Mouse (Mus musculus): ENCODE measurements around the gene Lhcgr. TPM values are rescaled to one million over a fixed set of nuclear protein-coding genes. Genes with fewer than 3 reads are reported as not detected.

The Lhcgr gene
- polyA plus RNA-seq, 1 experiment from 2014 or later = 0.61 TPM

GRCm38 (mm10) chr17:88749646-88750045, 42.1 kb downstream of the Lhcgr start:
- DNase-seq (peak; percentile 38), ATAC-seq (ENCODE audit: insufficient read depth) (no peak)
- Histone ChIP-seq H3K4me1 (ENCODE audit: insufficient read depth) (no peaks in the 10 kb centered on the region), H3K36me3 (ENCODE audit: insufficient read depth) (no peaks in the 10 kb centered on the region), H3K9ac (no peak overlapping the region), H3K9me3 (ENCODE audit: low read depth, low read length) (no peaks in the 10 kb centered on the region), H3K4me3 (ENCODE audit: low read depth, low read length) (no peak overlapping the region), H3K4me2 (peak overlapping the region; percentile 31), H3K27me3 (ENCODE audit: insufficient read depth, low read length) (no peaks in the 10 kb centered on the region), H3K27ac (ENCODE audit: low read depth) (no peak overlapping the region)
- no peak for TF ChIP-seq CTCF (IDR thresholded peaks at IDR 0.05; ENCODE audit: low read depth)
- WGBS = 30% methylated on average over 8 of the region's 8 CpGs

- Histone ChIP-seq H3K4me3 (ENCODE audit: low read depth, low read length) (no peak overlapping the region), H3K36me3 (ENCODE audit: insufficient read depth) (no peaks in the 10 kb centered on the region), H3K27ac (ENCODE audit: low read depth) (no peak overlapping the region), H3K27me3 (ENCODE audit: insufficient read depth, low read length) (no peaks in the 10 kb centered on the region), H3K4me2 (no peak overlapping the region), H3K4me1 (ENCODE audit: insufficient read depth) (no peaks in the 10 kb centered on the region), H3K9me3 (ENCODE audit: low read depth, low read length) (no peaks in the 10 kb centered on the region), H3K9ac (no peak overlapping the region)
- ATAC-seq (ENCODE audit: insufficient read depth) = no peak; the same call in 1 of the 2 replicates
- DNase-seq = no peak
- no peak for TF ChIP-seq CTCF (IDR thresholded peaks at IDR 0.05; ENCODE audit: low read depth)
- WGBS = 56% methylated on average over 8 of the region's 8 CpGs
Measured at GRCm38 (mm10) chr17:88706231-88706649, 85.5 kb downstream of the Lhcgr start.

GRCm38 (mm10) chr17:88703112-88703511, 88.7 kb downstream of the Lhcgr start:
- H3K4me2 ChIP-seq = no peak overlapping the region
- no peaks in the 10 kb centered on the region for H3K27me3 ChIP-seq (ENCODE audit: insufficient read depth, low read length)
- peak overlapping the region; percentile 58; the same call in 1 of the 2 replicates for H3K27ac ChIP-seq (ENCODE audit: low read depth)
- 25% methylated on average over 4 of the region's 4 CpGs for WGBS
- ATAC-seq (ENCODE audit: insufficient read depth) (peak; percentile 12; the same call in 1 of the 2 replicates), DNase-seq (no peak)
- no peak for TF ChIP-seq CTCF (IDR thresholded peaks at IDR 0.05; ENCODE audit: low read depth)
- H3K9ac ChIP-seq = no peak overlapping the region
- H3K4me3 ChIP-seq (ENCODE audit: low read depth, low read length) = no peak overlapping the region
- H3K36me3 ChIP-seq (ENCODE audit: insufficient read depth) = no peaks in the 10 kb centered on the region
- H3K9me3 ChIP-seq (ENCODE audit: low read depth, low read length) = no peaks in the 10 kb centered on the region
- no peaks in the 10 kb centered on the region for H3K4me1 ChIP-seq (ENCODE audit: insufficient read depth)

- Histone ChIP-seq H3K9ac (no peak overlapping the region), H3K36me3 (ENCODE audit: insufficient read depth) (no peaks in the 10 kb centered on the region), H3K9me3 (ENCODE audit: low read depth, low read length) (no peaks in the 10 kb centered on the region), H3K27ac (ENCODE audit: low read depth) (no peak overlapping the region; the same call in 1 of the 2 replicates), H3K4me3 (ENCODE audit: low read depth, low read length) (no peak overlapping the region), H3K27me3 (ENCODE audit: insufficient read depth, low read length) (no peaks in the 10 kb centered on the region), H3K4me2 (peak overlapping the region; percentile 43), H3K4me1 (ENCODE audit: insufficient read depth) (no peaks in the 10 kb centered on the region)
- peak; percentile 90 for DNase-seq
- peak; percentile 78 for ATAC-seq (ENCODE audit: insufficient read depth)
- 9% methylated on average over 6 of the region's 6 CpGs for WGBS
- no peak for TF ChIP-seq CTCF (IDR thresholded peaks at IDR 0.05; ENCODE audit: low read depth)
Measured at GRCm38 (mm10) chr17:88702345-88702744, 89.4 kb downstream of the Lhcgr start.

GRCm38 (mm10) chr17:88700901-88701300, 90.9 kb downstream of the Lhcgr start:
- no peak overlapping the region for H3K27ac ChIP-seq (ENCODE audit: low read depth)
- no peaks in the 10 kb centered on the region for H3K36me3 ChIP-seq (ENCODE audit: insufficient read depth)
- no peaks in the 10 kb centered on the region for H3K27me3 ChIP-seq (ENCODE audit: insufficient read depth, low read length)
- no peak overlapping the region for H3K4me3 ChIP-seq (ENCODE audit: low read depth, low read length)
- ATAC-seq (ENCODE audit: insufficient read depth) = no peak
- H3K9me3 ChIP-seq (ENCODE audit: low read depth, low read length) = no peaks in the 10 kb centered on the region
- H3K4me2 ChIP-seq = no peak overlapping the region
- no peak for DNase-seq
- no peak overlapping the region for H3K9ac ChIP-seq
- no peaks in the 10 kb centered on the region for H3K4me1 ChIP-seq (ENCODE audit: insufficient read depth)
- TF ChIP-seq CTCF (IDR thresholded peaks at IDR 0.05; ENCODE audit: low read depth) = no peak

- no peak overlapping the region for H3K4me3 ChIP-seq (ENCODE audit: low read depth, low read length)
- no peak overlapping the region for H3K9ac ChIP-seq
- TF ChIP-seq CTCF (IDR thresholded peaks at IDR 0.05; ENCODE audit: low read depth) = no peak
- no peaks in the 10 kb centered on the region for H3K36me3 ChIP-seq (ENCODE audit: insufficient read depth)
- peak overlapping the region; percentile 36; the same call in 1 of the 2 replicates for H3K27ac ChIP-seq (ENCODE audit: low read depth)
- no peak overlapping the region for H3K4me2 ChIP-seq
- DNase-seq = peak; percentile 31
- no peaks in the 10 kb centered on the region for H3K9me3 ChIP-seq (ENCODE audit: low read depth, low read length)
- ATAC-seq (ENCODE audit: insufficient read depth) = peak; percentile 38; the same call in 1 of the 2 replicates
- WGBS = 47% methylated on average over 9 of the region's 9 CpGs
- H3K27me3 ChIP-seq (ENCODE audit: insufficient read depth, low read length) = no peaks in the 10 kb centered on the region
- no peaks in the 10 kb centered on the region for H3K4me1 ChIP-seq (ENCODE audit: insufficient read depth)
Measured at GRCm38 (mm10) chr17:88696656-88697333, 95.0 kb downstream of the Lhcgr start.

- Histone ChIP-seq H3K36me3 (ENCODE audit: insufficient read depth) (no peaks in the 10 kb centered on the region), H3K4me2 (no peak overlapping the region), H3K4me3 (ENCODE audit: low read depth, low read length) (no peak overlapping the region), H3K27me3 (ENCODE audit: insufficient read depth, low read length) (no peaks in the 10 kb centered on the region), H3K9me3 (ENCODE audit: low read depth, low read length) (no peaks in the 10 kb centered on the region), H3K4me1 (ENCODE audit: insufficient read depth) (no peaks in the 10 kb centered on the region), H3K9ac (no peak overlapping the region), H3K27ac (ENCODE audit: low read depth) (no peak overlapping the region)
- ATAC-seq (ENCODE audit: insufficient read depth) (no peak), DNase-seq (no peak)
- 59% methylated on average over 11 of the region's 11 CpGs for WGBS
- no peak for TF ChIP-seq CTCF (IDR thresholded peaks at IDR 0.05; ENCODE audit: low read depth)
Measured at GRCm38 (mm10) chr17:88688226-88688625, 103.6 kb downstream of the Lhcgr start.

Measured in lung, embryonic 14.5 days (tissue).